Mouse (Mus musculus) ES-Bruce4 (cell line): Measurements from ENCODE around the gene B3galt6. TPM values are rescaled to one million over a fixed set of nuclear protein-coding genes. Genes with fewer than 3 reads are reported as not detected.

ENCODE experiments used
- H3K27ac ChIP-seq: 2 replicates; pipeline ENCODE4 v1.5.1; 2012; ENCODE audit warnings: low read length, inconsistent platforms; ENCODE audit not compliant: insufficient read depth
- H3K27me3 ChIP-seq: 2 replicates; pipeline ENCODE4 v1.6.1; 2012; ENCODE audit warnings: mild to moderate bottlenecking, low read length, inconsistent platforms; ENCODE audit not compliant: control insufficient read depth, poor library complexity, insufficient read depth, severe bottlenecking
- H3K36me3 ChIP-seq: 2 replicates; pipeline ENCODE4 v1.6.1; 2012; ENCODE audit warnings: inconsistent platforms, mild to moderate bottlenecking, low read length, moderate library complexity; ENCODE audit not compliant: control insufficient read depth, poor library complexity, insufficient read depth, severe bottlenecking
- H3K4me1 ChIP-seq: one replicate; pipeline ENCODE4 v1.8.1; 2011; ENCODE audit warnings: low read length; ENCODE audit not compliant: control insufficient read depth, insufficient read depth
- H3K4me3 ChIP-seq: 2 replicates; pipeline ENCODE4 v1.5.1; 2011; ENCODE audit warnings: low read depth, mild to moderate bottlenecking, low read length
- H3K9ac ChIP-seq: 2 replicates; pipeline ENCODE4 v1.6.1; 2012; ENCODE audit warnings: low read depth, mild to moderate bottlenecking, inconsistent platforms; ENCODE audit not compliant: poor library complexity, severe bottlenecking
- H3K9me3 ChIP-seq: replicated peaks from 2 replicates; pipeline ENCODE4 v1.6.1; 2012; ENCODE audit warnings: mild to moderate bottlenecking, low read length, inconsistent platforms; ENCODE audit not compliant: control insufficient read depth, poor library complexity, insufficient read depth, severe bottlenecking
- CTCF ChIP-seq: IDR thresholded peaks from one replicate; pipeline ENCODE4 v1.8.1; 2011; ENCODE audit warnings: low read depth, low read length
- EP300 ChIP-seq: IDR thresholded peaks from 2 replicates; pipeline ENCODE4 v1.6.1; 2011; ENCODE audit warnings: low read depth, low read length; ENCODE audit not compliant: insufficient read depth
- POLR2A ChIP-seq: IDR thresholded peaks from one replicate; pipeline ENCODE4 v1.8.1; 2011; ENCODE audit warnings: low read length; ENCODE audit not compliant: insufficient read depth
- polyA plus RNA-seq: library from polyadenylated mRNA; stranded (reverse); fragments of >200 nt; gene quantifications from 2 replicates; pipeline ENCODE4 v1.2.4, GENCODE M21; 2011; ENCODE audit warnings: low read depth; ENCODE audit not compliant: missing spikeins, insufficient read depth, insufficient read length

Gene B3galt6
- polyA plus RNA-seq, 1 experiment = 2.5 TPM

DNA sequence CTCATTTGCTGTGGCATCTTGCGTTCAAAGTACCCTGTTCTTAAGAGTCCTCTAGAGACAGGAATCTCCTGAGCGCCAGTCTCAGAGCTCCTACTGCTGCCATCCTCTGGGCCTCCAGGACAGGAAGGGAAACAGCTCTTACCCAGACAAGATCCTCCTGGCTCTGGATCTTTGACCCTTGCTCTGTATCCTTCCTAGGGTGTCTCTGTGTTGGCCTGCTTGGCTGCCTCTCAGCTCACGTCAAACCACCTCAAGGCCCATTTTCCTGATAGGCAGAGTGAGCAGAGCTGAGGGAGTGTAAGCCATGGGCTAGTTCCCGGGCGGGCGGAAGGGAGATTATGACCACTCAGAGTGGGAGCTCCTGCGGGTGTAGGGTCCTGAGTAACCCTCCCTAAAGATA is 29.3 kb downstream of the B3galt6 start:
- TF ChIP-seq EP300 = no peak
- no peak for TF ChIP-seq CTCF
- no peak for TF ChIP-seq POLR2A
- no peaks in the 10 kb centered on the region for H3K27me3 ChIP-seq
- no peak overlapping the region for H3K27ac ChIP-seq
- H3K9ac ChIP-seq = peak overlapping the region; percentile 32; the same call in 1 of the 2 replicates
- H3K9me3 ChIP-seq = no peaks in the 10 kb centered on the region
- H3K4me3 ChIP-seq = peak overlapping the region; percentile 60
- peaks cover 2% of the 10 kb centered on the region; the same call in 1 of the 2 replicates for H3K36me3 ChIP-seq
- no peaks in the 10 kb centered on the region for H3K4me1 ChIP-seq

DNA sequence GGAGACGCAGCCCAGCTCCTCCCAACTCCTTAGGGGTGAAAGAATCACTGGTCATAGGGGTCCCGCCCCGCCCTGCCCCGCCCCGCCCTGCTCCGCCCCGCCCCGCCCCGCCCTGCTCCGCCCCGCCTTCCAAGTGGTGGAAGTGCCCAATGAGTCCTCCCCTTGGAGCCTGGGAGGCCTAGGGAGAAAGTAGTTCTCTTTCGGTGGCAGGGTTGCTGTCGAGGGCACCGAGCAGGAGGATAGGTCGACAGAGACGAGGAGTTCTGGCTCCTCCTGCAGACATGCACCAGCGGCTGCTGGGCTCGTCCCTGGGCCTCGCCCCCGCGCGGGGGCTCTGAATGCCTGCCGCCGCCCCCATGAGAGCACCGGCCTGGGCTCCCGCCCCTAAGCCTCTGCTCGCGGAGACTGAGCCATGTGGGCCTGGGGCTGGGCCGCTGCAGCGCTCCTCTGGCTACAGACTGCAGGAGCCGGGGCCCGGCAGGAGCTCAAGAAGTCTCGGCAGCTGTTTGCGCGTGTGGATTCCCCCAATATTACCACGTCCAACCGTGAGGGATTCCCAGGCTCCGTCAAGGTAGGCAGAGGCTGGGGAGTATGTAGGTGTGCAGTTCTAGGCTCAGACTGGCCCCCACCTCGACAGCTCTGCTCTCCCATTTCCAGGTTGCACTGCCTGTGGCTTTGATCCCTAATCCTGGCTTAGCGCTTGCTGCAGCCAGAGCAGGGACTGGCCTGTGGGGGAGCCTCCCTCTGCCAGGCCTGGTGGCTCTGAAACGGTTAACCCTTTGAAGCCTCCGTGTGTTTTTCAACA is 30.1 kb downstream of the B3galt6 start, which contains the start of gene C1qtnf12:
C1qtnf12 (plus strand) TSS at position 152 of the 805 bp plus-strand sequence.
- Histone ChIP-seq H3K9me3 (no peaks in the 10 kb centered on the region), H3K4me1 (no peaks in the 10 kb centered on the region), H3K4me3 (peak within 1 kb of the TSS; percentile 60), H3K9ac (peak within 1 kb of the TSS; percentile 32), H3K27ac (no peak within 1 kb of the TSS), H3K27me3 (no peaks in the 10 kb centered on the region), H3K36me3 (peaks cover 9% of the 10 kb centered on the region)
- TF ChIP-seq CTCF (no peak), EP300 (no peak), POLR2A (peak; percentile 78)

- peaks cover 34% of the 10 kb centered on the region for H3K36me3 ChIP-seq
- H3K4me1 ChIP-seq = no peaks in the 10 kb centered on the region
- H3K27ac ChIP-seq = no peak overlapping the region
- H3K27me3 ChIP-seq = no peaks in the 10 kb centered on the region
- peak; percentile 79 for TF ChIP-seq CTCF
- TF ChIP-seq POLR2A = no peak
- no peak overlapping the region for H3K9ac ChIP-seq
- H3K9me3 ChIP-seq = no peaks in the 10 kb centered on the region
- H3K4me3 ChIP-seq = no peak overlapping the region
Measured at GRCm38 (mm10) chr4:155959275-155959674, 33.2 kb downstream of the B3galt6 start.

GRCm38 (mm10) chr4:155955491-155955890 is 37.0 kb downstream of the B3galt6 start:
- Histone ChIP-seq H3K4me3 (no peak overlapping the region), H3K27me3 (no peaks in the 10 kb centered on the region), H3K9me3 (no peaks in the 10 kb centered on the region), H3K9ac (no peak overlapping the region), H3K27ac (no peak overlapping the region), H3K36me3 (peaks cover 66% of the 10 kb centered on the region), H3K4me1 (no peaks in the 10 kb centered on the region)
- TF ChIP-seq EP300 = no peak
- TF ChIP-seq POLR2A = no peak
- no peak for TF ChIP-seq CTCF

- peaks cover 45% of the 10 kb centered on the region for H3K36me3 ChIP-seq
- no peak overlapping the region for H3K9ac ChIP-seq
- no peak overlapping the region for H3K27ac ChIP-seq
- no peaks in the 10 kb centered on the region for H3K9me3 ChIP-seq
- H3K27me3 ChIP-seq = no peaks in the 10 kb centered on the region
- no peak overlapping the region for H3K4me3 ChIP-seq
- TF ChIP-seq POLR2A (no peak), EP300 (no peak), CTCF (no peak)
- H3K4me1 ChIP-seq = no peaks in the 10 kb centered on the region
Measured at GRCm38 (mm10) chr4:155947094-155947493, 45.4 kb downstream of the B3galt6 start.

DNA sequence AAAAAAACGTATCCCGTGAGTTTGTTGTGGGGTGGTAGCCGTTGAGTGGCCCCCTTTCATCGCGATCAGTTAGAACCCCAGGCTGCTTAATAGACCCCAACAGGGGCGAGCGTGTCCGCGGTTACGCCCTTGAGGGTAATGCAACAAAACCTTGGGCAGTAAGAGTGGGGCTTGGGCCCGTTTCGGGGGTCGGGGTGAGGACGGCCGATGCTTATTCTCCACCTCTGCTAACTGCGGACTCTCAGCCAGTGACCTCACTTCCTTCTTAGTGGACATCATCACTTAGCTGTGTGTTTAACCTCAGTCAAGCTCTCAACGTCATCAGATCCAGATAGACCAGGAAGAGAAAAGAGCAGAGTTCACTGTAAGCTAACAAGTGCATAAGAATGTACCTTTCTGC is 48.2 kb downstream of the B3galt6 start:
- Histone ChIP-seq H3K27me3 (no peaks in the 10 kb centered on the region), H3K4me1 (no peaks in the 10 kb centered on the region), H3K36me3 (peaks cover 16% of the 10 kb centered on the region), H3K4me3 (peak overlapping the region; percentile 88), H3K9ac (peak overlapping the region; percentile 82), H3K9me3 (no peaks in the 10 kb centered on the region), H3K27ac (no peak overlapping the region)
- TF ChIP-seq POLR2A (no peak), EP300 (no peak), CTCF (no peak)
